Mouse (Mus musculus): ENCODE data around the gene Colgalt2.

DNA sequence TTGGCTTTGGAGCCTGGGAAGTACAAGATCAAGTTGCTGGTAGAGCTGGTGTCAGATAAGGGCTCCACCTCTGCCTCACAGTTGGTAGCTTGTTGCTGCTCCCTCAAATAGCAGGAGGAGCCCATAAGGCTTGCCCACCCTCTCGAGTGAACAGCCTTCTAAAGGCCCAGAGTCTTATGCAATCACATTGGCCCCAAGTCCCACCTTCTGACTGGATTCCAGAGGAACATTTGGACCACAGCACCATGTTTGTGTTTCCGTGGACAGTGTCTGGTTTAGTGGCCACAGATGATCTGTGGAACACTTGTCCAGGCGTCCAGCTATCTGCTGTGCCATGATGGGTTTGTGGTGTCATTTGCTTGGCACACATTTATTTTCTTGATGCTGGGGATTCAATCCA lies 61.3 kb downstream of the Colgalt2 start:
- no peak for TF ChIP-seq CTCF (conservative IDR thresholded peaks at IDR 0.05; ENCODE audit: insufficient read depth, insufficient read length, low read depth, low read length)
- TF ChIP-seq POLR2A (IDR thresholded peaks at IDR 0.05; ENCODE audit: low read depth, low read length) = no peak
